Mouse (Mus musculus): ENCODE results near the gene Rasa4. TPM values are rescaled to one million over a fixed set of nuclear protein-coding genes. Genes with fewer than 3 reads are reported as not detected.
"Not testable (repeated sequence)": the region's sequence is repeated elsewhere in the genome, so short reads cannot be mapped to it uniquely, and the experiment has no call there.

Rasa4 gene
- 13.1 and 13.7 TPM in 2 replicates for polyA plus RNA-seq (2016; fragmentation: Nextera tagmentation; extraction: Ambion mirVana)

GRCm38 (mm10) chr5:136083669-136084107 lies at the start of gene Rasa4:
Rasa4 (plus strand) TSS chr5:136083916.
- H3K4me2 ChIP-seq (replicated peaks): peak within 1 kb of the TSS; percentile 85
- peaks cover 27% of the 10 kb centered on the region for H3K27me3 ChIP-seq
- peak within 1 kb of the TSS; percentile 60 for H3K4me3 ChIP-seq
- no peaks in the 10 kb centered on the region for H3K36me3 ChIP-seq
- WGBS: under 1% methylated on average over 24 of the region's 28 CpGs
- peak; percentile 91 for ATAC-seq (ENCODE audit: insufficient number of reproducible peaks, insufficient read depth, low FRiP score, low TSS enrichment)
- H3K27ac ChIP-seq: 0 out of 2 replicates have a peak within 1 kb of the TSS, but pooled peaks have one; percentile 0
- H3K9me3 ChIP-seq: no peaks in the 10 kb centered on the region
- H3K4me1 ChIP-seq: peaks cover 13% of the 10 kb centered on the region
- H3K9ac ChIP-seq: peak within 1 kb of the TSS; percentile 64

- Histone ChIP-seq H3K9ac (no peak overlapping the region), H3K4me1 (no peaks in the 10 kb centered on the region), H3K27me3 (no peaks in the 10 kb centered on the region), H3K36me3 (peaks cover 31% of the 10 kb centered on the region), H3K4me3 (no peak overlapping the region), H3K27ac (no peak overlapping the region), H3K9me3 (no peaks in the 10 kb centered on the region), H3K4me2 (replicated peaks) (no peak overlapping the region)
- 81% methylated on average over 4 of the region's 4 CpGs for WGBS
- ATAC-seq (ENCODE audit: insufficient number of reproducible peaks, insufficient read depth, low FRiP score, low TSS enrichment): no peak
Measured at GRCm38 (mm10) chr5:136034868-136035267, 48.8 kb upstream of the Rasa4 start.

GRCm38 (mm10) chr5:136035285-136035684 lies 48.4 kb upstream of the Rasa4 start:
- no peak overlapping the region for H3K4me2 ChIP-seq (replicated peaks)
- ATAC-seq (ENCODE audit: insufficient number of reproducible peaks, insufficient read depth, low FRiP score, low TSS enrichment): no peak
- 76% methylated on average over 1 of the region's 1 CpGs for WGBS

GRCm38 (mm10) chr5:136036667-136037066 lies 47.0 kb upstream of the Rasa4 start:
- 91% methylated on average over 1 of the region's 1 CpGs for WGBS
- Histone ChIP-seq H3K4me2 (replicated peaks) (no peak overlapping the region), H3K27me3 (no peaks in the 10 kb centered on the region), H3K4me3 (no peak overlapping the region), H3K27ac (no peak overlapping the region), H3K9me3 (no peaks in the 10 kb centered on the region), H3K4me1 (no peaks in the 10 kb centered on the region), H3K36me3 (peaks cover 13% of the 10 kb centered on the region), H3K9ac (no peak overlapping the region)
- ATAC-seq (ENCODE audit: insufficient number of reproducible peaks, insufficient read depth, low FRiP score, low TSS enrichment): no peak

More at GRCm38 (mm10) chr5:136035285-136035684, 48.4 kb upstream of the Rasa4 start:
- H3K9me3 ChIP-seq: no peaks in the 10 kb centered on the region
- H3K27ac ChIP-seq: no peak overlapping the region
- H3K27me3 ChIP-seq: no peaks in the 10 kb centered on the region
- no peak overlapping the region for H3K9ac ChIP-seq
- H3K4me3 ChIP-seq: no peak overlapping the region
- no peaks in the 10 kb centered on the region for H3K4me1 ChIP-seq
- peaks cover 27% of the 10 kb centered on the region for H3K36me3 ChIP-seq

GRCm38 (mm10) chr5:136038258-136039214 lies 45.2 kb upstream of the Rasa4 start, which contains the start of gene Upk3b:
Upk3b (plus strand) TSS chr5:136038496.
- H3K27ac ChIP-seq: no peak within 1 kb of the TSS
- ATAC-seq (ENCODE audit: insufficient number of reproducible peaks, insufficient read depth, low FRiP score, low TSS enrichment): no peak
- H3K4me3 ChIP-seq: no peak within 1 kb of the TSS
- no peak within 1 kb of the TSS for H3K4me2 ChIP-seq (replicated peaks)
- 86% methylated on average over 17 of the region's 17 CpGs for WGBS
- no peaks in the 10 kb centered on the region for H3K27me3 ChIP-seq
- no peaks in the 10 kb centered on the region for H3K36me3 ChIP-seq
- H3K9ac ChIP-seq: no peak within 1 kb of the TSS
- no peaks in the 10 kb centered on the region for H3K4me1 ChIP-seq
- no peaks in the 10 kb centered on the region for H3K9me3 ChIP-seq

DNA sequence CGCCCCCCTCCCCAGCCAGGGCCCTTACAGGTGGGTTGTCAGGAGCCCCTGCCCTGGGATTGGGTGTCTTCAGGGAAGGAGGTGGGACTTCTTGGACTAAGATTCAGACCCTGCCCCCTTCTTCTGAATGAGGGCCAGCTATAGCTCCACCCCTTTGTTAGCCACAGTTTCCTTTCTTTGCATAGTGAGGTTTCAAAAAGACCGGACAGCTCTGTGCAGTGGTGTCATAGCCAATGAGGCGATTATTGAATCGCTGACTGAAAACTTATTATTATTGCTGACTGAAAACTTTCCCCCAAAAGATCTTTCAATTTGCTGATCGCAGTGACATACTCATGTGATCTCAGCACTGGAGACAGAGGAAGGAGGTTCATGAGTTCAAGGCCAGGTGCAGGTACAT lies 43.5 kb upstream of the Rasa4 start:
- Histone ChIP-seq H3K27ac (no peak overlapping the region), H3K4me2 (replicated peaks) (peak overlapping the region; percentile 9; the same call in 1 of the 2 replicates)
- 42% methylated on average over 5 of the region's 5 CpGs for WGBS

GRCm38 (mm10) chr5:136041260-136041659 lies 42.5 kb upstream of the Rasa4 start:
- Histone ChIP-seq H3K4me2 (replicated peaks) (no peak overlapping the region), H3K4me3 (no peak overlapping the region), H3K27me3 (no peaks in the 10 kb centered on the region), H3K9me3 (no peaks in the 10 kb centered on the region), H3K9ac (no peak overlapping the region), H3K36me3 (no peaks in the 10 kb centered on the region), H3K27ac (no peak overlapping the region), H3K4me1 (no peaks in the 10 kb centered on the region)
- no peak for ATAC-seq (ENCODE audit: insufficient number of reproducible peaks, insufficient read depth, low FRiP score, low TSS enrichment)
- 53% methylated on average over 2 of the region's 2 CpGs for WGBS

More for the DNA sequence above, 43.5 kb upstream of the Rasa4 start:
- ATAC-seq (ENCODE audit: insufficient number of reproducible peaks, insufficient read depth, low FRiP score, low TSS enrichment): no peak
- Histone ChIP-seq H3K9ac (no peak overlapping the region), H3K4me1 (no peaks in the 10 kb centered on the region), H3K4me3 (no peak overlapping the region; the same call in 1 of the 2 replicates), H3K36me3 (no peaks in the 10 kb centered on the region), H3K27me3 (no peaks in the 10 kb centered on the region), H3K9me3 (no peaks in the 10 kb centered on the region)

DNA sequence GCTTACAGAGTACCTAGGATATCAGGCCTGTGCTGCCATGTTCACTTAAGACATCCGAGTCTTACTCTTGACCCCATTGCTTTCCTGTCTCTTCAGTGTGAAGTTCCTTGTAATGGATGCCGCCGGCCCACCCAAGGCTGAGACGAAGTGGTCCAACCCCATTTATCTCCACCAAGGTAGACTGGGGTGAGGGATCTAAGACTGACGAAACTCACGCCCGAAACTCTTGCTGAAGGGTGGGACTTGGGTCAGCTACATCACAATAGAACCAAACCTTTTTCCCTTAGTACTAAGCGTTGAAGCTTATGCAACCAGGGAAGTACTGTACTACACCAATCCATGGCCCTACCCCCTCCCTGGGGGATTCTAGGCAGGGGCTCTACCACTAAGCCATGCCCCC lies 42.0 kb upstream of the Rasa4 start:
- Histone ChIP-seq H3K4me2 (replicated peaks) (no peak overlapping the region), H3K9me3 (no peaks in the 10 kb centered on the region), H3K27me3 (no peaks in the 10 kb centered on the region), H3K9ac (no peak overlapping the region), H3K4me1 (no peaks in the 10 kb centered on the region), H3K27ac (no peak overlapping the region), H3K36me3 (no peaks in the 10 kb centered on the region), H3K4me3 (no peak overlapping the region)
- no peak for ATAC-seq (ENCODE audit: insufficient number of reproducible peaks, insufficient read depth, low FRiP score, low TSS enrichment)
- 86% methylated on average over 8 of the region's 8 CpGs for WGBS

- H3K27ac ChIP-seq: no peak overlapping the region
- ATAC-seq (ENCODE audit: insufficient number of reproducible peaks, insufficient read depth, low FRiP score, low TSS enrichment): no peak
Measured at GRCm38 (mm10) chr5:136044865-136045264, 38.9 kb upstream of the Rasa4 start.

DNA sequence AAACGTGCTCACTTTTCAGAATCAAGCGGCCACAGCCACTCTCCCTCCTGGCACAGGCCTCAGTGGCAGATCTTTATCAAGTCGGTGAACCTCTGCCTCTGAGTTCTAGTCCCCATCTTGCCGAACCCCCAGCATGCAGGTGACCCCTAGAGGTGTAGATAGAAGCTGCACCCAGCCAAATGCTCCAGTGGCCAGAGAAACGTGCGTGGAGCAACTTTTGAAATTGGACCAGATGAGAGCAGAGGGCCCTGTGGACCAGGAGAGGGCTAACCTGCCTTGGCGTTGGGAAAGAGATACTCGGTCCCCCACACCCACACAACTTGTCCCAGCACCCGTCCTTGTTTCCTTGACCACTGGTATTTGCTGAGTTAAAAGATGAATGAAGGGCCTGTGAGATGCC lies 38.3 kb upstream of the Rasa4 start:
- WGBS: 37% methylated on average over 9 of the region's 9 CpGs
- H3K4me3 ChIP-seq: no peak overlapping the region
- ATAC-seq (ENCODE audit: insufficient number of reproducible peaks, insufficient read depth, low FRiP score, low TSS enrichment): no peak

More at GRCm38 (mm10) chr5:136044865-136045264, 38.9 kb upstream of the Rasa4 start:
- Histone ChIP-seq H3K9me3 (no peaks in the 10 kb centered on the region), H3K27me3 (no peaks in the 10 kb centered on the region), H3K9ac (no peak overlapping the region), H3K36me3 (no peaks in the 10 kb centered on the region), H3K4me2 (replicated peaks) (no peak overlapping the region), H3K4me3 (no peak overlapping the region), H3K4me1 (no peaks in the 10 kb centered on the region)
- 68% methylated on average over 13 of the region's 13 CpGs for WGBS

GRCm38 (mm10) chr5:136045987-136046386 lies 37.7 kb upstream of the Rasa4 start:
- Histone ChIP-seq H3K4me1 (peaks cover under 1% of the 10 kb centered on the region; the same call in 1 of the 2 replicates), H3K27me3 (no peaks in the 10 kb centered on the region), H3K4me3 (no peak overlapping the region), H3K4me2 (replicated peaks) (no peak overlapping the region), H3K9me3 (no peaks in the 10 kb centered on the region), H3K27ac (no peak overlapping the region), H3K36me3 (no peaks in the 10 kb centered on the region), H3K9ac (no peak overlapping the region)
- ATAC-seq (ENCODE audit: insufficient number of reproducible peaks, insufficient read depth, low FRiP score, low TSS enrichment): 0 out of 2 replicates have a peak, but pooled peaks have one; percentile 57
- 4% methylated on average over 10 of the region's 10 CpGs for WGBS

More for the DNA sequence above, 38.3 kb upstream of the Rasa4 start:
- no peak overlapping the region for H3K9ac ChIP-seq
- no peak overlapping the region for H3K27ac ChIP-seq
- H3K4me1 ChIP-seq: no peaks in the 10 kb centered on the region
- no peaks in the 10 kb centered on the region for H3K9me3 ChIP-seq
- H3K27me3 ChIP-seq: no peaks in the 10 kb centered on the region
- H3K36me3 ChIP-seq: no peaks in the 10 kb centered on the region
- no peak overlapping the region for H3K4me2 ChIP-seq (replicated peaks)

GRCm38 (mm10) chr5:136048541-136048940 lies 35.2 kb upstream of the Rasa4 start:
- not testable (repeated sequence) for ATAC-seq (ENCODE audit: insufficient number of reproducible peaks, insufficient read depth, low FRiP score, low TSS enrichment); H3K9ac ChIP-seq; H3K4me3 ChIP-seq; H3K27me3 ChIP-seq; H3K27ac ChIP-seq; H3K4me2 ChIP-seq (replicated peaks); H3K9me3 ChIP-seq; H3K36me3 ChIP-seq
- H3K4me1 ChIP-seq: peaks cover 12% of the 10 kb centered on the region

All from embryonic facial prominence, embryonic 12.5 days (tissue).